Mouse (Mus musculus): ENCODE measurements around the gene Ddx6.

Gene Ddx6

GRCm38 (mm10) chr9:44594901-44595536, 9.7 kb upstream of the Ddx6 start:
- DNase-seq: peak; percentile 45 to 57

- DNase-seq: peak in 1 of 2 experiments; percentile 39
Measured at GRCm38 (mm10) chr9:44595537-44595930, 9.2 kb upstream of the Ddx6 start.

DNA sequence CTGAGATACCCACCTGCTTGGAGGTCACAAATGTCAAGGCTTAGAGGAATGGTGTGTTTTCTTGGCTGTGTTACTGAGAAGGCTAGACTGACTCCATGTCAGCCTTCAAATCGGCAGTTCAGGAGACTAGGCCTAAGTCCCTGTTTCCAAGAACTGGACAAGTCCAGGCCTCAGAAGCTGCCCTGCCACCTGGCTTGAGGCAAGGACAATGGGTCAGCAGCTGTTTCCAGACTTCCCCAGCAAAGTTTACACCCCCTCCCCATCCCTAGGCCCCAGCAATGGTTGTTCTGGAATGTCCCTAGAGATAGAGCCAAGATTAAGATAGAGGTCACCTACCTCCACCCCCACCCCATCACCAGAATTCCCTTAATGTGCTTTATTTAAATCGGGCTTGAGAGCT, 7.0 kb upstream of the Ddx6 start:
- DNase-seq: no peak

DNA sequence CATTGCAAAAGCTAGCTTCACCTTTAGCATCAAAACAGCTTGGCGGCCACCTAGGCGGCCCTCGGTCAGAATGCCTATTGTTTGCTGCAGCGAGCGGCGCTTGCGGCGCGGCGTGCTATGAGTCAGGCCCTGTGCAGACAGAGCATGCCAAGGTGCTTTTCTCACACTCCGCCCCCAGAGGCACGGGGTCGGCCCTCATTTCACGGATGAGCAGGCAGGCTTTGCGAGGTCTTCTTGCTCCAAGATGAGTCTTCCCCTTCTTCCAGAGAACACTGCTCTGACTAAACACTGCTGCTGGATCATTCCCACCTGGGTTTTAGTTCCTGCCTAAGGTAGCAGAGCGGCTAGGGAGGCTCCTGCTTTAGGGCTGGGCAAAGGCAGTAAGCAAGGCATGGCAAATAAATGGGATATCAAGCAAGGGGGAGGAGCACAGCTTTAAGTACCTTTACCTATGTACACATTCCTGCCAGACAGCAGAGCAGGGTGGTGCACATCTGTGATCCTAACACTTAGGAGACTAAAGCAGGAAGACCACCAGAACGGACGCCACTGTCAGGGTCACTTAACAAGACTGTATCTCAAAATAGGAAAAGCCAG, 5.7 kb upstream of the Ddx6 start:
- DNase-seq: peak; percentile 63 to 78

DNA sequence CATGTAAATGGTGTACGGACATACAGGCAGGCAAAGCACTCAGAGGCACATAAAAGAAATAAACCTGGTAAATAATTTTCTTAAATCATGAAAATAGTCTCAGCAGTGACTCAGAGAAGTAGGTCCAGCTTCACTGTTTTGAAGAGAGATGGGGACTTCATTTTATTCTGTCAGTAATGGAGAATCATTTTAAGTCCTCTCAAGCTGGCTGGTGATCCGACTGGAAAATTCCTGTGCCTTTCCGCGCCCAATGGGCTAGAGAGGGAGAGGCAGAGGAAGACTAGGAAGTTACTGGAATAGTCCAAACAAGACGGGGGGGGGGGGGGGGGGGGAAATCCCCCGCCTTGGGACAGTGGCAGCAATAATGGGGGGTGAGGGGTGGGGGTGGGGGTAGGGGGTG, 5.1 kb upstream of the Ddx6 start:
- DNase-seq: peak; percentile 30 to 57

- no peak for DNase-seq
Measured at GRCm38 (mm10) chr9:44600801-44601200, 3.9 kb upstream of the Ddx6 start.

DNA sequence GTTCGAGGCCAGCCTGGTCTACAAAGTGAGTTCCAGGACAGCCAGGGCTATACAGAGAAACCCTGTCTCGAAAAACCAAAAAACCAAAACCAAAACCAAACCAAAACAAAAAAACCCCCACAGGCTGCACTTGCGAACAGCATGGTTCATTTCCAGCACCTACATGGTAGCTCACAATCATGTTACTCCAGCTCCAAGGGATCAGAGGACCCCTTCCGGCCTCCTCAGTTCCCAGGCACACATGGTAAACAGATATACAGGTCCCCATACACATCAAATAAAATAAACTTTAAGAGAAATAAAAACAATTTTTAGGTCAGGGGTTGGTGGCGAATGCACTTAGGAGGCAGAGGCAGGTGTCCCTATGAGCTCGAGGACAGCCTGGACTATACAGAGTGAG, 1.9 kb upstream of the Ddx6 start:
- DNase-seq: no peak

GRCm38 (mm10) chr9:44603454-44604289, 1.0 kb upstream of the Ddx6 start:
- DNase-seq: peak; percentile 55 to 84

DNA sequence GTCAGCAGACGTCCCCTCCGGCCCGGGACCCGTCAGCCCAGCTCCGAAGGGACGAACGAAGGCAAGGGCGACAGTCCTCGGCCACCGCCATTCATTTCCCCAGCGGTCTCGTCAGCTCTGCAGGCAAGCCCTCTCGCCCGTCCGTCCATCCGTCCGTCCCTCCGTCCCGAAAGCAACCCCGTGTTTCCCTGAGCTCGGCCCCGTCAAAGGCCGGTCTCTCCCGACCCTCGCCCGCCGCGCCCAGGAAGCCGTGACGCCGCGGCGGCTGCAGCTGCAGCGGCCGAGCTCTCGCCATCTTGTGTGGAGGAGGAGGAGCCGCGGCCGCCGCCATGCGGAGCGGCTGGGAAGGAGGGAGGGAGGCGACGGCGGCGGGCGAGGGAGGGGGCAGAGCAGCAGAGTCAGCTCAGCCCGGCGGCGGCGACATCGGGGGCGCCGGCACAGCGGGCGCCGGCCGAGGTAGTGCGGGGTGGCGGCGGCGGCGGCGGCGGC, 358 bp upstream of the Ddx6 start:
- DNase-seq: peak; percentile 80 to 88

- peak in 1 of 2 experiments; percentile 16 for DNase-seq
Measured at GRCm38 (mm10) chr9:44605616-44606165, 999 bp downstream of the Ddx6 start.

GRCm38 (mm10) chr9:44606646-44607045, 2.0 kb downstream of the Ddx6 start:
- no peak for DNase-seq

DNA sequence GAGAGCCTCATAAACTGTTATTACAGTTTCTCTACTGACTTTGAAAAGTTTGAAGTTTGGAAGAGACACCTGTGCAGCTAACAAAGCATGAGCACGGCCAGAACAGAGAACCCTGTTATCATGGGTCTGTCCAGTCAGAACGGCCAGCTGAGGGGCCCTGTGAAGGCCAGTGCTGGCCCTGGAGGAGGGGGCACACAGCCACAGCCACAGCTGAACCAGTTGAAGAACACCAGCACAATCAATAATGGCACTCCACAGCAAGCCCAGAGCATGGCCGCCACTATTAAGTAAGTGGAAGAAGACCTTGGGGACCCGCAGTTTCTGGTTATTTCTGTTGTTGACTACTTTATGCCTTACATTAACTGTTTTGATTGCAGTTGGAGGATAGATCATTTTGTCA, 2.6 kb downstream of the Ddx6 start:
- DNase-seq: no peak

- no peak for DNase-seq
Measured at GRCm38 (mm10) chr9:44610371-44610770, 5.7 kb downstream of the Ddx6 start.

- peak; percentile 22 to 30 for DNase-seq
Measured at GRCm38 (mm10) chr9:44613081-44613480, 8.4 kb downstream of the Ddx6 start.

GRCm38 (mm10) chr9:44621114-44621513, 16.4 kb downstream of the Ddx6 start:
- DNase-seq: no peak

GRCm38 (mm10) chr9:44624390-44624789, 19.7 kb downstream of the Ddx6 start:
- no peak for DNase-seq

- no peak for DNase-seq
Measured at GRCm38 (mm10) chr9:44626268-44626667, 21.6 kb downstream of the Ddx6 start.

- peak; percentile 56 to 64 for DNase-seq
Measured at GRCm38 (mm10) chr9:44637551-44638169, 33.0 kb downstream of the Ddx6 start.

- peak; percentile 59 to 61 for DNase-seq
Measured at GRCm38 (mm10) chr9:44638726-44639125, 34.0 kb downstream of the Ddx6 start.

GRCm38 (mm10) chr9:44640028-44640427, 35.3 kb downstream of the Ddx6 start:
- peak; percentile 20 to 41 for DNase-seq

DNA sequence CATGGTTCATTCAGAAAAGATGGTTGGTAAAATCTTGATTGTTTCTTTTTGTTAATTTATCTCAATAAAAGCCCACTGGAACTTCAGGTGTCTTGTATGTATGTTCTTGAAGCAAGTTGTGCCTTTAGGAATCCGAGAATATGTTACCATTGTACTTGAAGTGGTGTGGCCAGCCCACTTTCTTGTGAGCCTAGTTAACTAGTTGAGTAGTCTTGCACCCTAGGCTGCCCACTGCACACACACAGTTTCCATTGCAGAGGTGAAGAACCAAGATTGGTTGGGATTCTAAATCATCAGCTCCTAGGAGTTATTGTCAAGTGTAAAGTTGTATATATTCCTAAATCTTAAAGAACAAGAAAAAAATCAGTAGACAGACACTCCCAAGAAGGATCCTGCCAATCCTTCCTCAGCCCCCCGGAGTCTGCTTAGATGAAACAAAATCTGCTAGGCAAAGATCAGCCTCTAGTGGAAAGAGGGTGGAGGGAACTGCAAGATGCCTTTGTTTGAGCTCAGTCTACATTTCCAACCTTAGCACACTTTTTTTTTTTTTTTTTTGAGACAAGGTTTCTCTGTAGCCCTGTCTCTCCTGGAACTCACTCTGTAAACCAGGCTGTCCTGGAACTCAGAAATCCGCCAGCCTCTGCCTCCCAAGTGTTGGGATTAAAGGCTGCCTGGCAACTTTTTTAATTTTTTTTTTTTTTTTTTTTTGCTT, 36.1 kb downstream of the Ddx6 start:
- DNase-seq: no peak

GRCm38 (mm10) chr9:44641616-44642015, 36.9 kb downstream of the Ddx6 start:
- no peak for DNase-seq

Measured in kidney, postnatal 36 days (tissue).